Mouse (Mus musculus) ovary, postnatal 10 days (tissue): ENCODE measurements around the gene Plvap.

Experiments used
- DNase-seq: peaks from one replicate; pipeline ENCODE4 v3.0.0; 2022; ENCODE audit warnings: low spot score

Plvap gene

GRCm38 (mm10) chr8:71486136-71486529 is 25.4 kb downstream of the Plvap start:
- no peak for DNase-seq

- DNase-seq, result peak; percentile 66
Observed at GRCm38 (mm10) chr8:71485142-71486135, 26.1 kb downstream of the Plvap start, which contains the start of gene Ano8. Gene Ano8, minus strand, starts transcription at chr8:71485963.

GRCm38 (mm10) chr8:71484736-71485135 is 26.8 kb downstream of the Plvap start:
- DNase-seq, result no peak

GRCm38 (mm10) chr8:71483932-71484331 is 27.6 kb downstream of the Plvap start:
- DNase-seq, result no peak

GRCm38 (mm10) chr8:71478943-71479342 is 32.6 kb downstream of the Plvap start:
- DNase-seq, result no peak

GRCm38 (mm10) chr8:71477196-71477845 is 34.2 kb downstream of the Plvap start:
- DNase-seq, result no peak

GRCm38 (mm10) chr8:71476099-71476940 is 35.2 kb downstream of the Plvap start:
- peak; percentile 66 for DNase-seq

GRCm38 (mm10) chr8:71475702-71476075 is 35.9 kb downstream of the Plvap start:
- DNase-seq, result no peak

- no peak for DNase-seq
Observed at GRCm38 (mm10) chr8:71474785-71475701, 36.5 kb downstream of the Plvap start.

- DNase-seq, result no peak
Observed at GRCm38 (mm10) chr8:71474344-71474743, 37.2 kb downstream of the Plvap start.

- no peak for DNase-seq
Observed at GRCm38 (mm10) chr8:71472601-71473386, 38.8 kb downstream of the Plvap start.

- DNase-seq, result no peak
Observed at GRCm38 (mm10) chr8:71471861-71472260, 39.7 kb downstream of the Plvap start.

GRCm38 (mm10) chr8:71470913-71471255 is 40.7 kb downstream of the Plvap start:
- DNase-seq, result no peak

GRCm38 (mm10) chr8:71470146-71470912 is 41.2 kb downstream of the Plvap start:
- no peak for DNase-seq

- DNase-seq, result no peak
Observed at GRCm38 (mm10) chr8:71469411-71469810, 42.1 kb downstream of the Plvap start.

- peak; percentile 79 for DNase-seq
Observed at GRCm38 (mm10) chr8:71468916-71469315, 42.6 kb downstream of the Plvap start, which contains the start of gene Dda1. Gene Dda1, plus strand, starts transcription at chr8:71469199.

GRCm38 (mm10) chr8:71468001-71468400 is 43.6 kb downstream of the Plvap start:
- DNase-seq, result no peak

- no peak for DNase-seq
Observed at GRCm38 (mm10) chr8:71467201-71467600, 44.4 kb downstream of the Plvap start.

GRCm38 (mm10) chr8:71466198-71466597 is 45.4 kb downstream of the Plvap start:
- DNase-seq, result no peak
